Mouse (Mus musculus) 3134 (cell line): ENCODE measurements at regions not wholly inside any gene's neighbourhood (a gene's known extent, or its start where the extent isn't known, plus 50 kb on each side); places are given as distances from the start of the nearest gene placed in this dataset.

Experiments used
- DNase-seq: peaks from one replicate; pipeline ENCODE4 v3.0.0-alpha.2; 2011; ENCODE audit warnings: low spot score; ENCODE audit not compliant: insufficient read length; ENCODE audit errors: extremely low read depth

DNA sequence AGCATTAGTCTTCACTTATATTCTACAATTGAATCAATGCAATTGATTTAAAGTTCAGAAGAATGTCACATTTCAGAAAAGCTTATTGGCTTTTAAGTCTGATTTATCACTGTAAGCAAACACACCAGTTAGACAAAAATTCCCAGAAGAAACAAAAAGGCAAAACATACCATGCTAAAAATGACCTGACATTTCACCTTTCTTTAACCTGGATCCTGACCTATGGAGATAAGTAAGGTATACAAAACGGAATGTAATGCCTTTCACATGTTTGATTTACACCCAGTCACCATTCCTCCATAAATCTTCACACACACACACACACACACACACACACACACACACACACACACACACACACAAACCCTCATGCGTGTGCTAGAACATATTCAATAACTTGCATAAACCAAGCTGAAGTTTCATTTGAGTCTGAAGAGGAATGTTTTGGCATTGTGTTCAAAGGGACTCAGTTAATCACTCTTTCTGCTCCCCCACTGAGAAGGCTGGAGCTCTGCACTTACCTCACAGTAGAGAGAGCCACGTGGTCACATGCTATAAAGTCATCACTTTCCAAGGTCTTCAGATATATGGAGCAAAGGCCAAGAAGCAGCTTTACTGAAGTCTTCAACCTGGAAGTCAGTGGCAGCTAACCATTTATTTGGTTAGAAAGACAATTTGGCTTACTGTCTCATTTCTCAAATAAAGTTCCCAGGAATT lies 307.6 kb upstream of the Flrt2 start:
- no peak for DNase-seq

DNA sequence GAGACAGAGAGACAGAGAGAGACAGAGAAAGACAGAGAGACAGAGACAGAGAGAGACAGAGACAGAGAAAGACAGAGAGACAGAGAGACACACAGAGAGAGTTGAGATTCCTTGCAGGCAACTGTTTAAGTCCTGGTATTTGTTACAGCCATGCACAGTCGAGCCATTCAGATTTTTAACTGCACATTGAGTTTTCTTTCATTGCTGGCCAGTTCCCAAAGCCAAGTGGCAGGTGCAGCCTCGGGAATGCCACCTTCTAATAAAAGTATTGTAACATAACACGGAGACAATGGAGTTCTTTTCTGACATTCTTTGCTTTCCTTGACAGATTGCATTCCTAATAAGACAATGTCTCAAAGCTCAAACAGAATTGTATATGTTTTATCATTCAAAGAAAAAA lies 306.3 kb upstream of the Flrt2 start:
- DNase-seq: no peak

GRCm38 (mm10) chr12:95388185-95388584 lies 303.8 kb upstream of the Flrt2 start:
- DNase-seq: no peak

DNA sequence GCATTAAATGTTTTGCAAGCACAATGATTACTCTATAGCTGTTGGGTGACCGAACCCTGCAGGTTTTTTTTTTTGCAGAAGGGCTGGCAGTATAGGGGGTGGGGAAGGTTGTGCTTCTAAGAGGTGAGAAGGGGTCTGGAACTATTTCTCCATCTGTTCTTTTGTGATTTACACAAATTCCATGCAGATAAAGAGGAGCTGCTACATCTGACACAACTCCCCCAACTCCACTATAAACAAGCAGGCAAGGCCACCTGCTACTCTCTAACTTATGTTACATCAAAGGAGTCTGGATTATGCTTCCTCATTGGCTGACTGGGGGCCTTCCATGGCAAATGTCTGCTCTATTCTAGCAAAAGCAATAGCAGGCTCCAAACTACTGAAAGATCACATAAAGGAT lies 299.2 kb upstream of the Flrt2 start:
- no peak for DNase-seq

- no peak for DNase-seq
Observed at GRCm38 (mm10) chr12:95394991-95395530, 297.0 kb upstream of the Flrt2 start.

DNA sequence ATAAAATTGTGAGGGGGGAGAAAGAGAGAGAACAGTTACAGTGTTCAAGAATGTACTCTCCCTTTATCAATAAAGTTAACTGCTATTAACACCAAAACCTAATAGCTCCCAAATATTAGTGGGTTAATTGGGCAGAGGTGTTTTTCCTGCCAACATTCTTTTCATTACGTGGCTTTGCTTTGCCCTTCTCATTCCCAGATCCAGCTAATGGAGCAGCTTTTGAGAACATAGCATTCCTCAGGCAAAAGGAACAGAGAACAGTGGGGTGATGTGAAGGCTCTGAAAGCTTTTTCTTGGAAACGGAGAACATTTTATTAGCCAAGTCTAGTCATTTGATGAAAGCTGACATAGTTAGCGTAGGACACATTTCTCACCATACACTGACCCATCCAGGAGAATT lies 271.2 kb upstream of the Flrt2 start:
- DNase-seq: no peak

DNA sequence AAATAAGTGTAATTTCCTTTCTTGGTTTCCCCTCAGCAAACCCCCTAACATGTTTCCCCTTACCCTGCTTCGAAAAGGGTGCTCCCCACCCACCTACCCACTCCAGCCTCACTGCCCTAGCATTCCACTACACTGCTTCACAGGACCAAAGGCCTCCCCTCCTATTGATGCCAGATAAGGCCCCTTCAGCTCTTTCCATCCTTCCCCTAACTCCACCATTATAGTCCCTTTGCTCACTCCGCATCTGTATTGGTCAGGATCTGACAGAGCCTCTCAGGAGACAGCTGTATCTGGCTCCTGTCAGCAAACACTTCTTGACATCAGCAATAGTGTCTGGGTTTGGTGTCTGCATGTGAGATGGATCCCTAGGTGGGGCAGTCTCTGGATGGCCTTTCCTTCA lies 267.3 kb upstream of the Flrt2 start:
- DNase-seq: no peak

GRCm38 (mm10) chr12:95437226-95437625 lies 254.8 kb upstream of the Flrt2 start:
- DNase-seq: no peak

DNA sequence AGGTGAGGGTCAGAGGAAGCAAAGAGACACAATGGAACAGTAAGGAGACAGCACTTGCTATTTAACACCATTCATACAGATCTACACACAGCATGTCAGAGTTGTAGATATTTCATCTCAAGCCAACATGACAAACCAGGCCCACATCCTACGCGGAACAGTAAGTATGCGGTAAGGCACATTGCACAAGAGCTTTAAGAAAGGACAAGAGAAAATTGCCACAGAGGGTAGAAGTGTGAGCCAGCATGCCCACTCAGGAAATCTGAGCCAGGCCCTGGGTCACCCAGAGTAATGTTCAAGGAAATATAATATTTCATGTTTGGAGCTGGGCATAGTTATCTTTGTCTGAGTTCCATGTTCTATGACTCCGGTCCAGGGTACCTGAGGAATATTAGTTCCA lies 234.5 kb upstream of the Flrt2 start:
- no peak for DNase-seq

- no peak for DNase-seq
Observed at GRCm38 (mm10) chr12:95466502-95467490, 225.2 kb upstream of the Flrt2 start.

- DNase-seq: no peak
Observed at GRCm38 (mm10) chr12:95469897-95470296, 222.1 kb upstream of the Flrt2 start.

GRCm38 (mm10) chr12:95486502-95486901 lies 205.5 kb upstream of the Flrt2 start:
- no peak for DNase-seq

GRCm38 (mm10) chr12:95488371-95488770 lies 203.7 kb upstream of the Flrt2 start:
- no peak for DNase-seq

DNA sequence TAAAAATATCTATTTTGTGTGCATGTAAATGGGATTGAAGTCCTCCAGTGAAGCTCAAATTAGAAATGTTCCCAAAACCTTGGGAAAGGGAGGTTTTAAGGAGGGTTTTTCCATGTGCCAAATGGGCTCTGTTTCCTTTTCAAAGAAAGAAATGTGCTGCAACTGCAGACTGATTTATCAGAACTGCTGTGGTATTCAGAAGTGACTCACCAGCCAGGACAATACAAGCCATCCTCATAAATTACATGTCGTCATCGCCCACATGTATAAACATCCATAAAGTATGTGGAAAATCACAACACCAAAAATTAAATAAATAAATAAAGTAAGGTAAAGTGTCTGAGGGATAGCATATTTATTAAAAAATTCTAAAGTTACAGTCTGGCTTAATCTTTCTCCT lies 202.7 kb upstream of the Flrt2 start:
- no peak for DNase-seq

GRCm38 (mm10) chr12:95489848-95490247 lies 202.2 kb upstream of the Flrt2 start:
- no peak for DNase-seq

DNA sequence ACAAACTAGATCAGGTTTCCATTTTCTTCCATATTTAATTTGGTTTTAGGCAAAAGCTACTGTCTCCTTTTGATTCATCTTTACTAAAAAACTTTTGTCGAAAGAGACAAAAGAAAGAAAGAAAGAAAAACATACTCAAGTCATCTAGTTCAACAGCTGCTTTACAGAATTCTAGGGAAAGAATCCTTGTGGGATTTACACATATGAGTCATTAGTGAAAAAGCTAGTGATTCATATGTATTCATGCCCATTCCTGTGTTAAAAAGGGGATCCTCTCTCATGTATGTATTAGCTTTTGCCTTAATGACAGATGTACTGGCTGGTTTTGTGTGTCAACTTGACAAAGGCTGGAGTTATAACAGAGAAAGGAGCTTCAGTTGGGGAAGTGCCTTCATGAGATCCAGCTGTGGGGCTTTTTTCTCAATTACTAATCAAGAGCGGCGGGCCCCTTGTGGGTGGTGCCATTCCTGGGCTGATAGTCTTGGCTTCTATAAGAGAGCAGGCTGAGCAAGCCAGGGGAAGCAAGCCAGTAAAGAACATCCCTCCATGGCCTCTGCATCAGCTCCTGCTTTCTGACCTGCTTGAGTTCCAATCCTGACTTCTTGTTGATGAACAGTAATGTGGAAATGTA lies 200.1 kb upstream of the Flrt2 start:
- DNase-seq: peak; percentile 45

DNA sequence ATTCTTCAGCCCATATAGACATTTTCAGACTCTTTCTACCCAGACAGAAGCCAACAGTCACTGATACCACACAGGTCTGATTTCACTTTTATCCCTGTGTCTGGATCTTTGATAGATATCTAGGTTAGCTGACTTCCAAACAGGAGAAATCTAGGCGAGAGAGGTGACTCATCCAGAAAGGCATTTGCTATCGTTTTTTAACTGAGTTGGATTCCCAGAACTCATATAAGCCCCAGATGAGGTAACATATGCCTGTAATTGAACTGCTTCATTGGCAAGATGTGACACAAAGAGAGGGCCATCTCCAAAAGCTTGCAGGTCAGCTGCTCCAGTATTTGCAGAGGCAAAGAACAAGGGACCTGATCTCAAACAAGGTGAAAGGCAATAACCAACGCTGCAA lies 190.6 kb upstream of the Flrt2 start:
- no peak for DNase-seq

GRCm38 (mm10) chr12:95520008-95520407 lies 172.0 kb upstream of the Flrt2 start:
- no peak for DNase-seq

- DNase-seq: no peak
Observed at GRCm38 (mm10) chr12:95522052-95522451, 170.0 kb upstream of the Flrt2 start.

DNA sequence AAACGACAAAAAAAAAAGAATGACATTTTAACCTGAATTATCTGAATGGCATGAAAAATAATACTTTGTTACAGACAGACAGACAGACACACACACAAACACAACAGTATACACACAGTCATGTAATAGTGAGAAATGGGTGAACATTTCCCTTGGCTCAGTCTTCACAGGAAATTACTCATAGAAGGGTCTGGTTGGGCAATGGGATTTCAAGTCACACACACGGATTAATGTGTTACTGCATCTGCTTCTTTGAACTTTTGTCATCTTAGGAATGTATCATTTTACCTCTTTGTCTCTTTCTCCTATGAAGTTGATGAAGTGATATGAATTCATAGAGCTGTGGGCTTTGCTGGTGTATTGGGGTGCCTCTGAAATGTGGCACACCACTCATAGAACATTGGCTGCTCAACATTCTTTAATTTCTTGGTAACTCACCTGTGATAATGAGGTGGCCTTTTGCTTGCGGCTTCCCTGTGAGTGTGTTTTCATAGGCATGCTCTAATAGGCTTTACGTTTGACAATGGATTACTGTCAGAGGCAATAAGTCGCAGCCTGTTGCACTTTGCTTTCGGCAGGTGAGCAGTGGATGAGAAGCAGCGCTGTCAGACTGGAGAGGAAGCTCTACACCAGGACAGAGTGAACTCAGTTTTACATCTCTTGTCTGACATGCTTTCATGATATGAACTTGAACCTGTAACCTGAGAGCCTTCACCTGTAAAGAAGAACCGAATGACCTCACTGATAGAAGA lies 158.0 kb upstream of the Flrt2 start:
- no peak for DNase-seq
